Mouse (Mus musculus) stomach, embryonic 14.5 days (tissue): ENCODE measurements at regions not wholly inside any gene's neighbourhood (a gene's known extent, or its start where the extent isn't known, plus 50 kb on each side); places are given as distances from the start of the nearest gene placed in this dataset.

Experiments
- ATAC-seq: fragments of 200-750 bp; cut with Nextera tagmentation; 2 replicates; pipeline ENCODE4 v1.8.0; 2017; ENCODE audit warnings: low read depth, moderate TSS enrichment; ENCODE audit not compliant: insufficient number of reproducible peaks, insufficient read depth, low FRiP score
- H3K27ac ChIP-seq: fragments of 300-500 bp; sonication (generic); 2 replicates; pipeline ENCODE4 v1.5.1; 2014; ENCODE audit warnings: mild to moderate bottlenecking, low read length, moderate library complexity, mixed read lengths
- H3K27me3 ChIP-seq: fragments of 300-500 bp; sonication (generic); 2 replicates; pipeline ENCODE4 v1.6.1; 2014; ENCODE audit warnings: low read length, control low read depth, mixed read lengths; ENCODE audit not compliant: control insufficient read depth, insufficient read depth
- H3K36me3 ChIP-seq: fragments of 300-500 bp; sonication (generic); 2 replicates; pipeline ENCODE4 v1.6.1; 2014; ENCODE audit warnings: mild to moderate bottlenecking, control low read depth, low read length, moderate library complexity, mixed read lengths; ENCODE audit not compliant: control insufficient read depth, insufficient read depth
- H3K4me1 ChIP-seq: fragments of 300-500 bp; sonication (generic); 2 replicates; pipeline ENCODE4 v1.6.1; 2014; ENCODE audit warnings: low read length, control low read depth, mixed read lengths; ENCODE audit not compliant: control insufficient read depth, insufficient read depth
- H3K4me2 ChIP-seq: fragments of 300-500 bp; sonication (generic); replicated peaks from 2 replicates; pipeline ENCODE4 v1.6.1; 2014; ENCODE audit warnings: low read depth, low read length, control low read depth
- H3K4me3 ChIP-seq: fragments of 300-500 bp; sonication (generic); 2 replicates; pipeline ENCODE4 v1.5.1; 2014; ENCODE audit warnings: low read depth, low read length, control low read depth
- H3K9ac ChIP-seq: fragments of 300-500 bp; sonication (generic); replicated peaks from 2 replicates; pipeline ENCODE4 v1.6.1; 2014; ENCODE audit warnings: low read depth, mild to moderate bottlenecking, control low read depth, low read length, moderate library complexity, mixed read lengths
- H3K9me3 ChIP-seq: fragments of 300-500 bp; sonication (generic); 2 replicates; pipeline ENCODE4 v1.6.1; 2016; ENCODE audit warnings: low read depth, low read length, control low read depth; ENCODE audit not compliant: control insufficient read depth
- WGBS: fragments of 180-500 bp; shearing (Covaris S2); extraction: QIAGEN DNeasy Blood & Tissue Kit; methylation state at CpG from one replicate; pipeline ENCODE4 v1.1.7; 2014; 5-methylcytosine and 5-hydroxymethylcytosine counted together

DNA sequence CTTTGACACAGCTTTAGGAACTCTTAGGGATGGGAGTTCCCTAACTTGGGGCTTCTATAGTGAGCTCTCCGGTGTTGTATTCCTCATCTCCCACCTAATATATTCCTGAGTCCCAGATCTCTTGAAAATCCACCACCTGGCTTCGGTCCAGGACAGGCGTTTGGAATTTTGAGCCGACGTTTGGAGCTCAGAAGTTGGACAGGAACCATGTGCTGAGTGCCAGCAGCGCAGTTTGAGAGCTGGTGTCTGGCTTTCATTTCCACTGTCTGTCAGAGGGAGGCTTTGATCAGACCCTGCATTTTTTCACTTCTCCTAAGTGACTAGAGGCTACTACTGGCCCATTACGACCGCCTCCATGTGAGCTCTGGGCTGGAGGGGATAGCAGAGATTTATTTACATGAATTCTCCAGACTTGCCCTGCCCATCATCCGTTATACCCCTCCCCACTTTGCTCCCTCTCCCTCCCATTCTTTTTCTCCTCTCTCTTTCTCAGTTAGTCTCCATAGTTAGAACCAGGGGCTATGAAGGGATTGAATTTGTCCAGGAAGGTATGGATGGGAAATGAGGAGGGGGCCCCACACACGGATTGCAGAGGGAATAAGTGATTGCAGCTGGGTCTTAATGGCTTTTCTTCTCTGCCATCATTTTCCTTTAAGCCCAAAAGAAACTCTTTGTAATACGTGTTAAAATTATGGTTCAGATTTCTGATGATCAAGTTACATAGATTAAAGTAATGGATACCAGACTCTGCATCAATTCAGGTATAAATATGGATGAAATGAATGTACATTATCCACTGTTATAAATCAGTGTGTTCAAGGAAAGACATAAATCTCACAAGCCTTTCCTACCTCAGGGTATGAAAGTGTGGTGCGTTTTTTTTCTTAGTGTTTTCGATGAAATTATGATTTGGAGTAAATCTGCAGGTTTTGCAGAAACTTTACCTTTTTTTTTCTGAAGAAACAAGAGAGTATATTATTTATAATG, 474.5 kb upstream of the Zfp462 start:
- WGBS: 27% methylated on average over 13 of the region's 13 CpGs
- Histone ChIP-seq H3K27me3 (no peaks in the 10 kb centered on the region), H3K4me3 (no peak overlapping the region), H3K9ac (no peak overlapping the region), H3K4me1 (peaks cover 4% of the 10 kb centered on the region; the same call in 1 of the 2 replicates), H3K4me2 (no peak overlapping the region), H3K9me3 (no peaks in the 10 kb centered on the region), H3K27ac (peak overlapping the region; percentile 10; the same call in 1 of the 2 replicates), H3K36me3 (no peaks in the 10 kb centered on the region)
- peak; percentile 84; the same call in 1 of the 2 replicates for ATAC-seq

DNA sequence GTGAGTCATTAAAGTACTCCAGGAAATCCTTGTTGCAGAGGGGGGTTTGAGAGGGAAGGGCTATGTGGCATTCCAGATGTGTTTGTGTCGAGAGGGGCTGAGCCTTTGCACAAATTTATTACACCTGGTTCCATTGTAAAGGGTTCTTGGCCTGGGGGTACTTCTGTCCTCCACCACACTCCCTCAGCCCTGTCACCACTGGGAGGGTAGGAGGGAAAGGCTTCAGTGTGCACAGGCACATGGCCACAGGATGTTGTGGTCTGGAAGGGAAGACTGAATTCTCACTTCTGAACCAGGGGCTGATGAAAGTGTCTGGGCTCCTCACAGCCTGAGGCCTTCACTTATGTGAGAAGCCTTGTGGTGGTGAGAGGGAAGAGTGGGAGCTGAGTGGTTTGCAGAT, 473.8 kb upstream of the Zfp462 start:
- no peak for ATAC-seq
- Histone ChIP-seq H3K4me1 (peaks cover 4% of the 10 kb centered on the region; the same call in 1 of the 2 replicates), H3K27me3 (no peaks in the 10 kb centered on the region), H3K9me3 (no peaks in the 10 kb centered on the region), H3K4me3 (no peak overlapping the region), H3K9ac (no peak overlapping the region), H3K4me2 (no peak overlapping the region), H3K36me3 (no peaks in the 10 kb centered on the region), H3K27ac (no peak overlapping the region)
- WGBS: 27% methylated on average over 1 of the region's 1 CpGs

DNA sequence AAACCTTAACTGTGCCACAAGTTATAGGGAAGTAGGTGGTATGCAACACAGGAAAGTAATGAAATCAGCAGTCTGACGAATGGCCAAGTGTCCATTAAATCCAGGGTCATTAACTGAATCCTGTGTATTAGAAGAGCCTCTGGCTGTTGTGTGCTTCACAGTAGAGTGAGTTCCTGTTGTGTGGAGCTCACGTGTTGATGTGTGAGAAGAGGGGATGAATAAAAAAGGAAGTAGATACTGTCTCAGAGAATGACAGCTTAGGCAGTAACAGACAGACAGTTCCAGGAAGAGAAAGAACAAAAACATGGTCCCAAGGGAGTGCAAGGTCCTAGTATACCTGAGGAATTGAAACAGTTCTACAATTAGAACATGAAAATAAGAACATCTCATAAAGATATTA, 463.1 kb upstream of the Zfp462 start:
- Histone ChIP-seq H3K4me2 (no peak overlapping the region), H3K4me3 (no peak overlapping the region), H3K4me1 (no peaks in the 10 kb centered on the region), H3K9ac (no peak overlapping the region), H3K9me3 (no peaks in the 10 kb centered on the region), H3K27ac (no peak overlapping the region), H3K36me3 (no peaks in the 10 kb centered on the region), H3K27me3 (no peaks in the 10 kb centered on the region)
- WGBS: 72% methylated on average over 2 of the region's 2 CpGs
- no peak for ATAC-seq

DNA sequence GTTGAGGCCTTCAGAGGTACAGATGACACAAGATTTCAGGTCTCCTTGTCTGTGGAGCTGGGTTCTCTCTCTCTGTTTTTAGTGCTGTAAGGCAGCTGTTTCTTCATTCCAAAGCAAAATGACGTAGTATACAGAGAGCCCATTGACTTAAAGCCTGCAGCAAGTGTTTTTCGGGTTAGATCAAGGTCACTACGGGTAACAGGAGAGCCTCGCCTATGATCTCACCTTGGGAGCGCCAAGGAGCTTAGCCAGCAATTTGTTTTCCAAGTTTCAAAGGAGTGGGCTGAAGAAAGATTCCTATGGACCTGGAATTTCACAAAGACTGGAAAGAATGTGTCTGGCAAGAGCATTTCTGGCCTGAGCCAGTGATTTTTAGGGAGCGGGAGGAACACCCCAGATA, 451.8 kb upstream of the Zfp462 start:
- Histone ChIP-seq H3K27me3 (no peaks in the 10 kb centered on the region), H3K36me3 (no peaks in the 10 kb centered on the region), H3K4me3 (no peak overlapping the region), H3K9me3 (no peaks in the 10 kb centered on the region), H3K4me1 (0 out of 2 replicates have a peak, but pooled peaks cover 3% of the 10 kb centered on the region), H3K27ac (no peak overlapping the region), H3K4me2 (no peak overlapping the region), H3K9ac (no peak overlapping the region)
- no peak for ATAC-seq
- WGBS: 43% methylated on average over 6 of the region's 6 CpGs

DNA sequence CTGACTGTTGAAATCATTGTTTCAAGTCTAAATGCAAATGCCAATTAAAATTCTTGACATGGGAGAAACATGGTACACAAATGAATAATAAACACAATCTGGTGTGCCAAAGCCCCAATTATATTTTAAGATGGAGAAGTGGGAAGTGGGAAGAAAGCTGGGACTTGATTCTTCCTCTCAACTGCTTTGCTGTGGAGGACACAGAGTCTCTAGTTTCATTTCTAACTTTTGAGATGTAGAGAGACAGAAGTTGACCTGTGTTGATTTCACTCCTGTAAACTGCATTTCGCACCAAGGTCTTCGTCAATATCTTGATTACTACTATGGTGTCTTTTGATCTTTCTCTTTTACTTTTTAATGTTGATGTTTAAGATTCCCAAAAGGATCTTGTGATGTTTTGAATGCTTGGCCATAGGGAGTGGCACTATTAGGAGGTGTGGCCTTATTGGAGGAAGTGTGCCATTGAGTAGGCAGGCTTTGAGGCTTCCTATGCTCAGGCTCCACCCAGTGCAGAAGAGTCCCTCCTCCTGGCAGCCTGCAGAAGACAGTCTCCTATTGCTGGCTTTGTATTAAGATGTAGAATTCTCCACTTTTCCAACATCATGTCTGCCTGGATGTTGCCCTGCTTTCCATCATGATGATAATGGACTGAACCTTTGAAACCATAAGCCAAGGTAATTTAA, 447.4 kb upstream of the Zfp462 start:
- Histone ChIP-seq H3K36me3 (no peaks in the 10 kb centered on the region), H3K9ac (no peak overlapping the region), H3K4me2 (no peak overlapping the region), H3K27ac (no peak overlapping the region), H3K9me3 (no peaks in the 10 kb centered on the region), H3K4me3 (no peak overlapping the region), H3K4me1 (0 out of 2 replicates have a peak, but pooled peaks cover 3% of the 10 kb centered on the region), H3K27me3 (no peaks in the 10 kb centered on the region)
- 94% methylated on average over 2 of the region's 2 CpGs for WGBS
- ATAC-seq: no peak

DNA sequence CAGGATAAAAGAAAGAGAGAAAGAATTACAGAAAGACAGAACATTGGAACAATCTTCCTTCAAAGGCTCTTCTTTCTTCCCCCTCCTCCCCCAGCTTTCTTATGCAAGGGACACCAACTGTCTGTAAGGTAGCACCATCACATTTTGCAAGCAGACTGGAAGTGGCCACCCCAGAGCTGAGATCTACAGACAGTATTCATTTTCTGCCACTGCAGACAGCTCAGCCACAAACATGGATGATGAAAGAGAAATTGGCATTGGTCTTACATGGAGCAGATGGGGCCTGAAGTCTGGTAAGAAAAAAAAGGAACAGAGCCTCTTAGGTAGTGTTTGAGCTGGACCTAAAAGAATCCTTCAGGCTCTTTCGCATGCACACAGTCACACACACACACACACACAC, 428.9 kb upstream of the Zfp462 start:
- Histone ChIP-seq H3K9ac (no peak overlapping the region), H3K27ac (no peak overlapping the region), H3K9me3 (no peaks in the 10 kb centered on the region), H3K4me1 (no peaks in the 10 kb centered on the region), H3K4me2 (no peak overlapping the region), H3K27me3 (no peaks in the 10 kb centered on the region), H3K4me3 (no peak overlapping the region), H3K36me3 (no peaks in the 10 kb centered on the region)
- no peak for ATAC-seq
- WGBS: 59% methylated on average over 1 of the region's 1 CpGs

- Histone ChIP-seq H3K27ac (no peak overlapping the region), H3K9me3 (no peaks in the 10 kb centered on the region)
- ATAC-seq: no peak
These were observed 421.6 kb upstream of the Zfp462 start for GRCm38 (mm10) chr4:54523283-54523682.

DNA sequence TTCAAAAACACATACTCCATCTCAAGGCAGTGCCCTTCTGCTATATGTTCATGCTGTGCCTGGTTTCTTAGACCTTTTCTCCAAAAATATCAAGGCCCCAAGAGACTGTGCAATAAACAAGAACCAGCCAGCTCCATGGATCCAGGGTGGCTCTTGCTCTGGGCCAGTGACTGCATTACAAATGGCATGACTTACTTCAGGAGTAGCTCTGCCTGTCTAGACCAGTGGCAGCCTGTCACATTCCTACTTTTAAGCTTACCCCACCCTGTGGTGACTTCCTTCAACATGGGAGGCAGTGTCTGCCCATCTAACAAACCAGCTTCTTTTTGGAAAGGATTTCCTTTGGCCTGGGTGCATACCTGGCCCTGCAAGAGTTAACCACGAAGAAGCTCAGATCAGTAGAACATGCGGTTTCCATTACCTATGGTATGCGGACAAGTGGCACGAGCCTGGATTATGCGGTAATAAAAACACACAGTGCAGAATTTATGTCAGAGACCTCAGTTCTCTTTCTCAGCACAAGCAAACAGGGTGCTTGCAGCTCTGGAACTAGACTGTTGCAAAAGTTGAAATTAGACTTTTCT, 418.8 kb upstream of the Zfp462 start:
- no peak overlapping the region for H3K4me3 ChIP-seq
- no peaks in the 10 kb centered on the region for H3K9me3 ChIP-seq
- no peak for ATAC-seq
- H3K4me2 ChIP-seq: no peak overlapping the region
- no peaks in the 10 kb centered on the region for H3K36me3 ChIP-seq
- H3K9ac ChIP-seq: no peak overlapping the region
- WGBS: 17% methylated on average over 5 of the region's 5 CpGs
- 0 out of 2 replicates have a peak, but pooled peaks cover 6% of the 10 kb centered on the region for H3K4me1 ChIP-seq
- no peak overlapping the region for H3K27ac ChIP-seq
- H3K27me3 ChIP-seq: no peaks in the 10 kb centered on the region

More at GRCm38 (mm10) chr4:54523283-54523682, 421.6 kb upstream of the Zfp462 start:
- 67% methylated on average over 5 of the region's 5 CpGs for WGBS
- H3K4me3 ChIP-seq: no peak overlapping the region
- no peak overlapping the region for H3K9ac ChIP-seq
- no peak overlapping the region for H3K4me2 ChIP-seq
- no peaks in the 10 kb centered on the region for H3K27me3 ChIP-seq
- H3K36me3 ChIP-seq: no peaks in the 10 kb centered on the region
- 0 out of 2 replicates have a peak, but pooled peaks cover 6% of the 10 kb centered on the region for H3K4me1 ChIP-seq
